Mouse (Mus musculus) fat pad, adult 2 months (tissue): ENCODE results near the gene Rab25.
"Not testable (repeated sequence)": the region's sequence is repeated elsewhere in the genome, so short reads cannot be mapped to it uniquely, and the experiment has no call there.

Experiments
- DNase-seq: peaks from one replicate; pipeline ENCODE4 v3.0.0-alpha.2; 2011; ENCODE audit warnings: low read depth, low spot score; ENCODE audit errors: extremely low read depth

The Rab25 gene

DNA sequence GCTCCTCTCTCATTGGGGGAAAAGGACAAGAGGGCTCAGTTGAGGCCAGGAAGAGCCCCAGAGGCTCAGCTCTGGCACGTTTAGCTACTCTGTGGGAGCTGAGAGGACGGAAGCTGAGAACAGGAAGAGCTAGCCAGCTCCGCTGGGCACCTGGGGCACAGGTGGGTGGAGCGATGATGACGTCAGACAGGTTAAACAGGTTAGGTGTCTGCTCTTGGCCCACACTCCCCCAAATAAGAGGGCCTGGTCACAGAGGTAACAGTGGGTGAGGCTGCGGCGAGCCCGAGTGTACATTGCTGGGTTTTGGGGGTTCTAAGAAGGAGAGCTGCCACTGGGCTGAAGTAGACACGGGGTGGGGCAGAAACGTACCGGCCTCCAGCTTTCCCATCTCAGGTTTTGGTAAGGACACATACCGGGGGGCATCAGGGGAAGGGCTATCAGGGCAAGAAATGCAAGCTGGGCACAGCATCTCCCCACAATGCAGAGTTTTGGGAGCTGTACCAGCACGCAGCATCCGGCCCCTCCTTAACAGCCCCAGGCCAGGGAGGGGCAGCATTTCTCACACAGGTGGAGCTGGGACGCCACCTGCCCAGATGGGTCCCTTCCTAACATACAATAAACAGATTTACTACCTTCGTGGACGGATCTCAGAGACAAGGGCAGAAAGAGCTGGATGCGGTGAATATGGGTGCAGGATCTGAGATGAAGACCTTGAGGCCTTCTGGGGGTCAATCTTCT is at the start of gene Rab25:
TSS of gene Rab25 (minus strand) at position 121 of the 738 bp plus-strand sequence.
- peak; percentile 76 for DNase-seq

DNA sequence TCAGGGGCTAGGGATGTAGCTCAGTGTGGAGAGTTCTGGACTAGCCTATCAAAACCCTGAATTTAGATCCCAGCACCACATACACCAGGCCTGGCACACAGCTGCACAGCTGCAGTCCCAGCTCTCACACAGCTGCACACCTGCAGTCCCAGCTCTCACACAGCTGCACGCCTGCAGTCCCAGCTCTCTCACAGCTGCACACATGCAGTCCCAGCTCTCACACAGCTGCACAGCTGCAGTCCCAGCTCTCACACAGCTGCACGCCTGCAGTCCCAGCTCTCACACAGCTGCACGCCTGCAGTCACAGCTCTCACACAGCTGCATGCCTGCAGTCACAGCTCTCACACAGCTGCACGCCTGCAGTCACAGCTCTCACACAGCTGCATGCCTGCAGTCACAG is 48.4 kb upstream of the Rab25 start:
- DNase-seq: not testable (repeated sequence)

DNA sequence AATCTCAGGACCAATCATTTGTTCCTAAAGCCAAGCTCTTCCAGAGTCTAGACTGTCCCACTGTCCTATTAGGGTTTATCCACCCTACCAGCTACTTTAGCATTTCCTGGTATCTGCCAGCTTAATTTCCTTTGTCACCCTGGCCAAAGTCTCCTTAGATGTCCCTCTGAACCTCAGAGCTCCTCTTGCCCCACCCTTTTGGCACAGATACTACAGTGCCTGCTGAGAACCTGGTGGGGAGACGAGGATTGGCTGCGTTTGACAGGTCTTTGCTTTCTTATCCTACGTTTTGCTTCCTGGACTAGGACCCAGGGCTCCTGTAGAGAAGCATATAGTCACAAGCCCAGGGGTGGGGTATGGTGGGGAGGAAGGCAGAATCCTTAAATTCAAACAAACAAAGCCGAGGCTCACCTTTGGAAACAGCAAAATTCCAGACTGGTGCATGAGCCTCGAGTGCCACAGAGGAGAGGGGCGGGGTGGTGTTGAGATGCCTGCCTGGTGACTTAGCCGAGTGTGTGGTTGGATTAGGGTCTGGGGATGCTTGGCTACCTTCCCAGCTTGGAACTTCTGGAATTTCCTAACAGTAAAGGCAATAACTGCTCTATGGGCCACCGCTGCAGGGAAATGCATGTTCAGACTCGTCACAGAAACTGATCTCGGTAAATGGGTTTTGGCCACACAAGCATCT is 45.9 kb upstream of the Rab25 start:
- DNase-seq: peak; percentile 88

DNA sequence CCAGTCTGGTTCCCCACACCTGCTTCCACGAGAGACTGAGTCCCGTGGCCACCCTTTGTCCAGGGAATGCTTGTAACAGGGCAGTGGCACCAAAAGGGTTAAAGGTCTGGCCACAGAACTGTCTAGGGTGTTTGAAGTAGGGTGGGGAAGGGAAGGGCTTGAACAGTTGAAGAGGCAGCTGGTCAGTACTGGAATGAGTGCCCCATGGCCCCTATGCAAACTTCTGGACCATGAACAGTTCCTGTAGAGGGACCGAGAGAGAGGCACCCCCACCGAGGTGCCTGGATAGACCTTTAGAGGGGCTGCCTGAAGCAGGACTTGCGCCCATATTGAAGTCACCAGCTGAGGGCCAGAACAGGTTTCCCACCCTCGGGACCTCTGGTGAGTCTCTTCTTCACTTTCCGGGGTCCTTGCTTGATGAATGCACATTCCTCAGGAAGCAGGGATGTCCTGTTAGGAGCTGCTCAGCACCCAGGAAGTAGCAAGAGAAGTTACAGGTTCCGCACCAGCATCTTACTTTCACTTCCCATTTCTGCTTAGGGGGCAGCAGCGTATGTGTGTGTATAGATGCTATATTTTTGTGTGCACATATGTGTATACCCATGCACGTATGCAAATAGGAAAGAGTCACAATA is 45.0 kb upstream of the Rab25 start:
- no peak for DNase-seq

DNA sequence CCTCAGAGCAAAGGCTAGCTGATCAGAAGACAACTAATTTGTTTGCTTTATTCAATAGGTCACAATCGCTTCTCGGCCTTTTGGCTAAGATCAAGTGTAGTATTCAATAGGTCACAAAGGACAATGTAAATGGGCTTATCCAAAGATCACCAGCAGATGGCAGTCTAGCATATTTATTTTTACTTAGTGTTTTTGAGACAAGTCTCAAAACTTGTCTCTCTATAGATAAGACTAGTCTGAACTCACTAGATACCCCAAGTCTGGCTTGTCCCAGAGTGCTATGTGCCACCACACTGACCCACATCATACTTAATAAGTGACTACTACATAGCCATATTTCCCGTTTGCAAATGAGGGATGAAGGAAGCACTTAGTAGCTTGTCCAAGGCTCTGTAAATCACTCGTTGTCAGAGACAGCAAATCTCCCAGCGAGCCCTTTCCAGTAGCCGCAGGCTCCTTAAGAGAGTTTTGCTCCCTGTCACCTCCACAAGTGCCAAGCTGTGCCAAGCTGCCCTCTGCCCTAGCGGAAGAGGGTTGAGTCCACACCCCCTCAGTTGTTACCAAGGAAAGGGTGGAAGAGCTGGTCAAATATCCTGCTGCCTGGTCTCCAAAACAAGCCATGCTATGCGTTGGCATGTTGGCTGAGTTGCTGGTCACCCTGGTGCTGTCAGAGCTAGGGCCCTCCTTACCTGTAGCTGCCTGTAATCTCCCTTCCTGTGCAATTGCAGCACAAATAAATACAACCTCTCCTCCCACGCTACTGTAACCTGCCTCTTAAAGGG is 44.0 kb upstream of the Rab25 start:
- peak; percentile 90 for DNase-seq

DNA sequence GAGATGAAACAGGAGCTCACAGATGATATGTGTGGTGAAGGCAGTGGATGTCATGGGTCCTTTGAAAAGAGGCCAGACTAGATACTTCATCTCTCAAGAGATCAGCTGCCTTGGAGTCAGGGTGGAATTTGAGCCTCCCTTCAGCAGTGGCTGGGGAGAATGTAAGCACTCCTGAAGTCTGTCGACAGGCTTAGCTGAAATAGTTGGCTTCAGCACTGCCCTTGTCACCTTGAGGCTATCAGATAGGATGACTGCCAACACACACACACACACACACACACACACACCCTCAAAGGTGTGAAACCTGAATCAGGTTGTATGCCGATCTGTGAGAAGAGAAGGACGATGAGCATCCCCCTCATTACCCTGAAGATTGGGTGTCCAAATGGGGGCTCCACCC is 42.9 kb upstream of the Rab25 start:
- no peak for DNase-seq

DNA sequence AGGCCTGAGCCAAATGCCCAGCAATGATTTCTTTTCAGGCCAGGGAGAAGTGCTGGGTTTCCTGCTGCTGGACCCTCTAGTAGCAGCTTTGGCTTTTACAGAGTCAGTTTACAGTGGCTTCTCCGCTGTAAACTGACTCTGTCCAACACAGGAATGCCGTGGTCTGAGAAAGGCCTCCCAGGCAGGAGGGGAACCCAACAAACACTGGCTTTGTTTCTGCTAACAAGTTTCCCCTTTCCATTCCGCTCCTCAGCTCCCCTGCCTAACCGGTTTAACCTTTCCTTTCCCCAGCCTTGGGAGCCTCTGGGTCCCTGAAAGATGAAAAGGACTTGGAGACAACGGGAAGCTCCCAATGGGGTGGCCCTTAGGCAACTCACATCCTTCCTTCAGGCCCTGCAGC is 42.1 kb upstream of the Rab25 start:
- no peak for DNase-seq

DNA sequence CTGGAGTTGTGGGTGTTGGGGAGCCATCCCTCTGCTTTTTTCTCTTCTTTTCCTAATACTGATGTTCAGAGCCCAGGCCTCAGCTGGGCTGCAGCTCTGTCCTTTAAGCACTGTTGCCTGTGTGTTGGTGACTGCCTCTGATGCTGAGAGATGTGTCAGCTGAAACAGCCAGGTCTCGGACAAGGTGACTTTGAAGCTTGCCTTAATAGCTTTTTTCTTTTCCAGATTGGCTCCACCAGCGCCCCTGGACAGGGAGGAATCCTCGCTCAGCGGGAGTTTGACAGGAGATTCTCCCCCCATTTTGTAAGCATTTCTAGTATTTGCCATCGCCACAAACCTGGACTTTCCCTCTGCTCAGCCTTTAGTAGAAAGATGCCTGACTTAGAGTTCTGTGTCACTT is 38.5 kb upstream of the Rab25 start:
- DNase-seq: no peak

DNA sequence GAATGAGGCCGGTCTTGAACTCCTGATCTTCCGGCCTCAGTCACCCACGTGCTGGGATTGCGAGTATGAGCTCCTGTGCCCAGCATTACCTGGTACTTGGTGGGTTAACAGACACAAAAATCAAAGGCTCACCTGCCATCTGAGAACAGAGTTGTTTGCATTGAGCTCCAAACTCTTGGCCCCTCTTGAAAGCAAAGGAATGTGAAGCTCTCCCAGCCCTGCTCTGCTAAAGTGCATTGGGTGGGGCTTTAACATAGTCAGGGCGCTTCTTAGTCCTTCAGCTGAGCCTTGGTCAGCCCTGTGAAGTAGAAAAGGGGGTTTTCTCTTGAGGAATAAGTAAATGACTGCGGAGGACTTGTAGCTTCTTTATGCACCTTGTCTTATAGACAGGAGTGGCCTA is 37.7 kb upstream of the Rab25 start:
- no peak for DNase-seq

DNA sequence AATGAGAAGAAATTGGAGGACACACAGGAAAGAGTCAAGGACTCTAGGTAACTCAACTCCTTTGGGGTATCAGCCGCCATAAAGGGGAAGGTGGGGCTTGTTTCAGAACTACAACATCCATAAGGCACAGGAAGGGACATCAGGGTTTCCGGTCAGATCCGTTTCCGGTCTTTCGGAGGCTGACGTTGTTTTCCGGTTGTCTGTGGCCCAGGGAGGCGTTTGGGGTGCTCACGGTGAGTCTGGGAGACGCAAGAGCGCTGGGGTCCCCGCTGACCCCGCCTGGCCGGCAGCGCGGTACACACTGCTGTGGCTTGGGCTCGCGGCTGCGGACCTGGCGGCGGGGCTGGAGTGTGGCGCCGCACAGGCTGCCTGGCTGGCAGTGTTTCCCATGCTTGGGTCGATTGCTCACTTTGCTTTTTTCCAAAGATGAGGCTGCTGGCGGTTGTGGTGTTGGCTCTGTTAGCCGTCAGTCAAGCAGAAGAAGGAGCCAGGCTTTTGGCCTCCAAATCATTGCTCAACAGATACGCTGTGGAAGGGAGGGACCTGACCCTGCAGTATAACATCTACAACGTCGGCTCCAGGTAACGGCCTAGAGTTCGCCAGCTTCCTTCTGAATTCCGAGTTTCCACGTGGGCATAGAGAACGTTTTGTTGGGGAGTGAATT is 31.5 kb upstream of the Rab25 start:
- no peak for DNase-seq

DNA sequence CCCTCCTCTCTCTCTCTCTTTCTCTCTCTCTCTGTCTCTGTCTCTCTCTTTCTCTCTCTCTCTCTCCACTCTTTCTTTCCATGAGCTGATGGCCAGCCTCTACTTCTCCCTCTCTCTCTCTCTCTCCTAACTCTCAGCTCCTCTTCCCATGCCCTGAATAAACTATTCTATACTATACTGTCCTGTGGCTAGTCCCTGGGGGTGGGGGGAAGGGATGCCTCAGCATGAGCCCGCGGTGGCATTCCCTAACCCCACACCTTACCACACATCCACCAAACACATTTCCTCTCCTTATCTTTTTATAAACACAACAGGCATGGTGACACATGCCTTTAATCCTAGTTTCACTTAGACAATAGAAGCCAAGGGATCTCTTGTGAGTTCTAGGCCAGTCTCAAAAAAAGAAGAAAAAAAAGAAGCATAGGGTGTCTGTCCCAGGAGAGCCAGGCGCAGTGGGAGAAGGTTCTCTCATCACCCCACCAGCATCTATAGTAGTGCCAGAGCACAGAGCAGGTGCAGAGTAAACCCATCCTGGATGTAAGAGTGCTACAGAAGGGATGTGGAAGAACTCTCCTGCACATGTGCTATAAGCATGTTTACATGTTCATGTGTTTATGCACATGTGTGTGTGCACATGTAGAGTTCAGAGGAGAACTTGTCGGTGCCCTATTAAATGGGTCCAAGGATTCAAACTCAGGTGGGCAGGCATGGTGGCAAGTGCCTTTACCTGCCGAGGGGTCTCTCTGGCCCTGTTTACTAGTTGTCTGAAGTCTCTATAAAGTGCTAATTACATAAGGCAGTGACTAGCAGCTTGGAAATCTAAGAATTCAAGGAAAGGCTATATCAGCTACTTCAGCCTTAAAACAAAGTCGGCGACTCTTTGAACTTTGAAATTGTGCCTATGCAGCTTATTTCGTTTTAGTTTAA is 30.7 kb upstream of the Rab25 start:
- DNase-seq: no peak

DNA sequence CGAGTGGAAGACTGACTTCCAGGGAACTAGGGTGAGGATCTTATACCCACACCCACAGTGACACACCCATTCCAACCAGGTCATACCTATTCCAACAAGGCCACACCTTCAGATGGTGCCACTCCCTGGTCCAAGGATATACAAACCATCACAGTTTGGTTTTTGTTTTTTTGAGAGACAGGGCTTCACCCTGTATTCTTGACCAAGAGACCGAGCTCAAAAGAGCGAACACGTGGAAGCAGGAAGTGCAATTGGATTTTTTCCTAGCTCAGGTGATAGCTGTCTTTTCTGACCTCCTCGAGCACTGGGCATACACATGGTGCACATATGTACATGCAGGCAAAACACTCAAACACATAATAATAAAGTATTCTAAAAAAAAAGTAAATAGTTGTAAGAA is 29.7 kb upstream of the Rab25 start:
- DNase-seq: not testable (repeated sequence)

DNA sequence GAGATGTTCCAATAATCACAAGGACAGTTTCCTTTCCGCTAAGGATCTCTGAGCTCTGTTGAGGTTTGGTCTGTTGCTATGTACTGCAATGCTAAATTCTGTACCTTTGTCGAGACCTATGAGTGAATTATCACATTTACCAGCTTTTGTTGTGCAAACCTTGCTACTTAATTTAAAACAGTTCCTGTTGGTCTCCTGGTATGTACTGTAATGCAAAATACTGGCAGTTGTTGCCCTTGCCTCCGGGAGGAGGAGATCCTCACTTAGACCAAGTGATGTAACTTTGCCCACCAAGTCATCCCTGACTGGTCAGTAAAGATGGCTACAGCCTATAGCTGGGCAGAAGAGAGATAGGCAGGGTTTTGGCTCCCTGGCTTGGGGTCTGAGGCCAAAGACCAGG is 27.4 kb upstream of the Rab25 start, which contains the start of gene Ssr2:
TSS of gene Ssr2 (plus strand) at position 337 of the 400 bp plus-strand sequence.
- DNase-seq: no peak

DNA sequence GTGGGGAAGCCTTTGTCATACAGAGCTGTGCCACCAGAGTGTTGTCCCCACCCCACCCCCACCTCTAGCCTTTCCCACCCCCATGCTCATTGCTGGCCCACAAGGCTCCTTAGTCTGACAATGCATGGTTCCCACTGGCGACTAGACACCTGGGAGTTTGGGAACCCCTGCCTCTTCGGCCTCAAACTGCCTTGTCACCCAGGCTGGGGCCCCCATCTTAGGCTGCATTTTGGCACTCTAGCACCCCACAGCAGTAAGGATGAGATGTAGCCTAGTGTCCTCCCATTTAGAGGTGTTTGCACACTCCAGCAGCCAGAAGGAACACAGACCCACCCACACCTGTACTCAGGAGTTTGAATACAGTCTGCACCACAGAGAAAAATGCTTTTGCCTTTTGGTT is 25.7 kb upstream of the Rab25 start:
- no peak for DNase-seq

DNA sequence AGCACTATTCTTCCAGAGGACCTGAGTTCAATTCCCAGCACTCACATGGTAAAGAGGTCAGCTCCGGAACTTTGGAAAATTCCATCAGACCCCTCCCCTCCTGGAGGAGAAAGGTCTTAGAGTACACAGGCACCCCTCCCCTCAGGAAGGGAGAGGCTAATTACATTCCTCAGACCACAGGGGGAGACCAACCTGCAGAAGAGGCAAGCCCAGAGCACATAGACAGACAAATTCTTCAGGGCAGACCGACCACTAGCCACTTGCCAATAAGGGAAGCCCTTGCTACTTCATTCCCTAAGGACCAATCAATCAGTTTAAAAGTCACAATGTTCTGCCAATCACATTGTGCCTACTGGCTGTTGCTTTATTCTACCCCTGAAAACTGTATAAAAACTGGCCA is 24.7 kb upstream of the Rab25 start:
- DNase-seq: no peak

DNA sequence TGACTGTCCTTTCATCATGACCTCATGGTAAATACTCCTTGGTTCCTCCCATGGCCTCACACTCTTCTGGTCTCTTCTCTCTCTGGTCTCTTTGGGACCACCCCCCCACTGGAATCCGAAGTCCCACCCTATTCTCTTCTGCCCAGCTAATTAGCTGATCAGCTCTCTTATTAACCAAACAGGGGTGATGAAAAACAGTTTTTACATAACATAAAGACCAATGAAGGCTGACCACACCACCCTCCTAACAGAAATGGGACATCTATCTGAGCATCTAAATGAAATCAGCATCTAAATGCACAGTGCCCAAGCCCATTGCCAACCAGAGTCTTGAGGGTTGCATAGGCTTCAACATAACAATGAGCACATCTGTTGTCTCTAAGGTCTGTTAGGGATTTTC is 23.8 kb upstream of the Rab25 start:
- no peak for DNase-seq

DNA sequence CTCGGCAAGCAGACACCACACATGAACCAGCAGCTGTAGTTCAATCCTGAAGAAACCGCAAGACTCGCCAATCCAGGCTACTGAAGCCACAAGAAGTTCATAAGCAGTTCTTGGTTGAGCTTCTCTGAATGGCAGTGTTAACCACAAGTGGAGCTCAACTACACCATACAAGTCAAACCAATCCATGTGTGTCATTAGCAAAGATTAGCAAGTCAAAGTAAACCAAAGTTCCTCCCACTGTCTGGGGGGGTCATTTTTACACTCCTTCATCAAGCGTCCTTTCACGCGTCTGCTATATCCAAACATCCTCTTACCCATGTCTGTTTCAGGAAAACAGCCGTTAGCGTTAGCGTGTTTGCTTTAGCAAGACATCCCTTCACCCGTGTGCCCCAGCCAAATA is 22.2 kb upstream of the Rab25 start:
- DNase-seq: no peak

DNA sequence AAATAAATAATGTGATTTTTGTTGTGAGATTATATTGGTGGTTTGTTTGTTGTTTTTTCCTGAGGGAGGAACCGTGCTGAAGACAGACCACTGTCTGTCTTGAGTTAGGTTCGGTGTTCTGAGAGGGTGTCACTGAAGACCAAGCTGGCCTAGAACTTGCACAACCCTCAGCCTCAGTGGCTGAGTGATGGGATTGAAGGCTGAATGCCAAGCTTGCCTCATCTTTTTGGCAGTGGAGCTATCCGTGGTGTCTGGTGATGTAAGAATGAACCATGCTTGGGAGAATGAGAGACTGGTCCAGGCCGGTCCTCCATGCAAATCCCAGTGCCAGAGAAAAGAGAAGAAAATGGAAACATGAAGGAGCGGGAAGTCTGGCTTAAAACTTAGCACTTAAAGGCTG is 21.6 kb upstream of the Rab25 start:
- DNase-seq: no peak

DNA sequence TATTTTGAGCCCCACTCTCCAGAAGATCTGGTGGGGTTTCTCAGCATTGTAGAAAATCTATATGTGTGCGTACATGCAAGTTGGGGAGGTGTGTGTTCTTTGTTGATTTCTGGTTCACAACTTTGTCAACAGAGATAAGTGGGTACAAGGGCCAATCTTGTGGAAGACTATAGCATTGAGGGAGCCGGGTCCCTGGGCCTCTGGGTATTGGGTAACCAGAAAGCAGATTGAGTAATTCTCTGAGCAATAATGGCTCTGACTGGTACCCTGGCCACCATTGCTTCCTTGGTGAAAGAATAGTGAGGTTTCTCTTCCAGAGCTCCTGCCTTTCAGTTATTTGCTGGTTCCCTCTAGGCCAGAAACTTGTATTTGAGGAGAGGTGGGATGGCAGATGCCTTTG is 21.0 kb upstream of the Rab25 start:
- no peak for DNase-seq

DNA sequence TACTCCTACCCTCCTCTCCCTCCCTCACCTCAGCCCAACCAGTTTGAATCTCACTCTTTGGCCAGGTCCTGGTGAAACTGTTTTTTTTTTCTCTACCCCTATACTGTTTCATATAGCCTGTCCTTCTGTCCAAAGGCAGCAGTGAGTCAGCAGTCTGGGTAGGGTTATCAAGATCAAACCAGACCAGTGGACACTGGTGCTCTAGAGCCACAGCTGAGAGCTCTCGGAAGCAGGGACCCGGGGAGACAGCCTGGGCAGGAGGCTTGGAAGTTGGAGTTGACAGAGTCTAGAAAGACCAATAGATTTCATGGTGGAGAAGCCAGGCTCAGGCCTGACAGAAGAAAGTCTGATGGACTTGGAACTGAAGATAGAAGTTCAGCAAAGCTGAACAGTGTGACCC is 20.5 kb upstream of the Rab25 start:
- no peak for DNase-seq
